Mouse (Mus musculus): ENCODE measurements around the gene Yme1l1.

DNA sequence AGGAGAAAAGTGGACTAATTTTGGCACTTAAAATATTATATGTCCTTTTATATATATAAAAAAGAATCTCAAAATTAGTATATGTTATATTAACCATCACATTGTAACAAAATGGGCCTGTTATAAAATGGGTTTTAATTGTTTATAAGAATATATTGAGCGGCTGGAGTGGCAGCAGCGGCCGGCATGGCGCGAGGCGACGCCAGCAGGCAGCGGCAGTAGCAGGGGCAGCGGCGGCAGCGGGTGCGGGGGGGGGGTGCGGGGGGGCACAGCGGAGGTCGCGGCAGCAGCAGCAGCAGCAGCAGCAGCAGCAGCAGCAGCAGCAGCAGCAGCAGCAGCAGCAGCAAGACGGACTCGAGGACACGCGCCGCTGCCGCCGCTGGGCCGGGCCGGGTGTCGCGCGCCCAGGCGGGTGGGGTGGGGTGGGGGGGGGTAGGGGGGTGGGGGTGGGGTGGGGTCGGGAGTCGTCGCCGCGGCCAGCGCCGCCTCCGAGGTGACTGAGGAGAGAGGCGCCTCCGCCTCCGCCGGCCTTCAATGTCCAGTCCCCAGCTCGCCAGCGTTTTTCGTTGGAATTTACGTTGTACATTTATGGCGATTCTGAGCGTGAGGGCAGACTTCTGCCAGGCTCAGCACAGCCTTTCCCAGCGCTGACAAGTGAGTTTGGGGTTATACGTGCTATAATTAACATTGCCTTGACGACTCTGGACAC lies 78.0 kb downstream of the Yme1l1 start:
- TF ChIP-seq EP300 (IDR thresholded peaks at IDR 0.05; ENCODE audit: insufficient read depth, low read depth, low read length) = no peak
- no peak for TF ChIP-seq CTCF (IDR thresholded peaks at IDR 0.05)
